Mouse (Mus musculus) liver, postnatal 0 days (tissue): ENCODE results near the gene Fam206a. TPM values are rescaled to one million over a fixed set of nuclear protein-coding genes. Genes with fewer than 3 reads are reported as not detected.

Experiments
- ATAC-seq: fragments of 200-750 bp; cut with Nextera tagmentation; 2 replicates; pipeline ENCODE4 v1.8.0; 2017; ENCODE audit warnings: mild to moderate bottlenecking, moderate library complexity
- DNase-seq: peaks from one replicate; pipeline ENCODE4 v3.0.0-alpha.2; 2016
- H3K27ac ChIP-seq: fragments of 300-500 bp; sonication (generic); 2 replicates; pipeline ENCODE4 v1.5.1; 2014; ENCODE audit warnings: antibody characterized with exemption, moderate library complexity, mild to moderate bottlenecking, low read depth
- H3K27me3 ChIP-seq: fragments of 300-500 bp; sonication (generic); 2 replicates; pipeline ENCODE4 v1.6.1; 2014; ENCODE audit warnings: low read length, control low read depth, mixed read lengths; ENCODE audit not compliant: insufficient read depth
- H3K36me3 ChIP-seq: fragments of 300-500 bp; sonication (generic); replicated peaks from 2 replicates; pipeline ENCODE4 v1.6.1; 2014; ENCODE audit warnings: mild to moderate bottlenecking, control low read depth, low read length, moderate library complexity, mixed read lengths; ENCODE audit not compliant: insufficient read depth
- H3K4me1 ChIP-seq: fragments of 300-500 bp; sonication (generic); 2 replicates; pipeline ENCODE4 v1.6.1; 2014; ENCODE audit warnings: antibody characterized with exemption, mild to moderate bottlenecking, control low read depth; ENCODE audit not compliant: insufficient read depth
- H3K4me2 ChIP-seq: fragments of 300-500 bp; sonication (generic); 2 replicates; pipeline ENCODE4 v1.6.1; 2014; ENCODE audit warnings: low read depth, mild to moderate bottlenecking, low read length, moderate library complexity, mixed read lengths
- H3K4me3 ChIP-seq: fragments of 300-500 bp; sonication (generic); 2 replicates; pipeline ENCODE4 v1.5.1; 2014; ENCODE audit warnings: low read depth, low read length
- H3K9ac ChIP-seq: fragments of 300-500 bp; sonication (generic); replicated peaks from 2 replicates; pipeline ENCODE4 v1.6.1; 2014; ENCODE audit warnings: mild to moderate bottlenecking, moderate library complexity
- H3K9me3 ChIP-seq: fragments of 300-500 bp; sonication (generic); 2 replicates; pipeline ENCODE4 v1.6.1; 2016; ENCODE audit warnings: mild to moderate bottlenecking, control low read depth, low read length, mixed read lengths
- CTCF ChIP-seq: sonication (generic); IDR thresholded peaks from 2 replicates; pipeline ENCODE4 v1.5.1; 2016; ENCODE audit warnings: antibody characterized with exemption, low read depth
- EP300 ChIP-seq: IDR thresholded peaks from 2 replicates; pipeline ENCODE4 v1.6.1; 2016; ENCODE audit warnings: antibody characterized with exemption, low read depth, mild to moderate bottlenecking
- WGBS: fragments of 180-500 bp; shearing (Covaris S2); extraction: QIAGEN DNeasy Blood & Tissue Kit; methylation state at CpG from one replicate; pipeline ENCODE4 v1.1.7; 2014; ENCODE audit not compliant: insufficient replicate concordance; 5-methylcytosine and 5-hydroxymethylcytosine counted together
- polyA plus RNA-seq: library from polyadenylated mRNA; unstranded; fragments of >200 nt; fragmentation: Nextera tagmentation; extraction: Ambion mirVana; gene quantifications from 2 replicates; pipeline ENCODE4 v1.2.1, GENCODE M21; 2015

The Fam206a gene
- polyA plus RNA-seq, 1 experiment from 2014 or later = 2.2 TPM

DNA sequence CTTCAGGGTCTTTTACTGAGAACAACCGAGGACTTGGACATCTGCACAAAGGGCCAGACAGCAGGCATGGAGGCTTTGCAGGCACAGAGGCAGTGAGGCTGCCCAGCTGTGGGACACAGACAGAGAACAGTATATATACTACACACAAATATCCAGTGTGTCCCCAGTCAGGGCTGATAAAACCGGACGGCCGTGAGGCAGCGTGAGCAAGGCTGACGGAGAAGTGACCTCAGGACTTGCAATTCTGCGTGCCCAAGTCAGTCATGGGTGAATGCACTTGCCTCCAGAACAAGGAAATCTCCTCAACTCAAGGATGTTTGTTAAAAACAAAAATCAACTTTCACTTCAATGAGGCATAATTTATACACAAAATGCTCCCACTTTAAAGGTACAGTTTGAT is 29.9 kb downstream of the Fam206a start:
- no peak overlapping the region for H3K4me2 ChIP-seq
- DNase-seq = no peak
- H3K4me1 ChIP-seq = no peaks in the 10 kb centered on the region
- H3K9ac ChIP-seq = no peak overlapping the region
- H3K4me3 ChIP-seq = no peak overlapping the region
- H3K27ac ChIP-seq = no peak overlapping the region
- H3K27me3 ChIP-seq = no peaks in the 10 kb centered on the region
- no peak for ATAC-seq
- 81% methylated on average over 7 of the region's 7 CpGs for WGBS
- 0 out of 2 replicates have a peak, but pooled peaks cover 3% of the 10 kb centered on the region for H3K36me3 ChIP-seq
- TF ChIP-seq CTCF (no peak), EP300 (no peak)
- no peaks in the 10 kb centered on the region for H3K9me3 ChIP-seq

- H3K4me3 ChIP-seq = no peak overlapping the region
- no peaks in the 10 kb centered on the region for H3K27me3 ChIP-seq
- 0 out of 2 replicates have a peak, but pooled peaks cover 1% of the 10 kb centered on the region for H3K36me3 ChIP-seq
- WGBS = 76% methylated on average over 6 of the region's 6 CpGs
- TF ChIP-seq CTCF = no peak
- no peak for TF ChIP-seq EP300
- DNase-seq (no peak), ATAC-seq (no peak)
- H3K4me1 ChIP-seq = no peaks in the 10 kb centered on the region
- H3K4me2 ChIP-seq = no peak overlapping the region
- no peak overlapping the region for H3K27ac ChIP-seq
- no peak overlapping the region for H3K9ac ChIP-seq
- no peaks in the 10 kb centered on the region for H3K9me3 ChIP-seq
These were observed 35.5 kb downstream of the Fam206a start for GRCm38 (mm10) chr4:56837661-56838060.

DNA sequence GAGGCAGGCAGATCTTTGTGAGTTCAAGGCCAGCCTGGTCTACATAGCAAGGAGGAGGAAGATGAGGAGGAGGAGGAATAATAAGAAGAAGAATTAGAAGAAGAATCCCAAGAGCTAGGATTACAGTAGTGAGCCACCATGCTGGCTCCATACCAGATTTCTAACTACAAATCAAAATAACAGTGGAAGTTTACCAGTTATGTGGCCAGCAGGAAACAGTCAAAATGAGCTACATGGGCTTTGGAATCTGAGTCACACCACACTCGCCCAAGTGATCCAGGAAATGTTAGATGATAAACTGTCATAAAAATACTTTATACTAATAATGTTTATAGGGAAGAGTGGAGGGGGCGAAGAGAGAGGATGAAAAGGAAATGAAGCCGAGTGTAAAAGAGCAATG is 38.2 kb downstream of the Fam206a start:
- 80% methylated on average over 3 of the region's 3 CpGs for WGBS
- Histone ChIP-seq H3K4me3 (no peak overlapping the region), H3K27me3 (no peaks in the 10 kb centered on the region), H3K9ac (no peak overlapping the region), H3K9me3 (no peaks in the 10 kb centered on the region), H3K36me3 (0 out of 2 replicates have a peak, but pooled peaks cover 3% of the 10 kb centered on the region), H3K27ac (no peak overlapping the region), H3K4me2 (no peak overlapping the region), H3K4me1 (no peaks in the 10 kb centered on the region)
- DNase-seq = no peak
- no peak for TF ChIP-seq CTCF
- ATAC-seq = no peak

GRCm38 (mm10) chr4:56842501-56842900 is 40.4 kb downstream of the Fam206a start:
- TF ChIP-seq EP300 (no peak), CTCF (peak; percentile 16; the same call in 1 of the 2 replicates)
- Histone ChIP-seq H3K36me3 (0 out of 2 replicates have a peak, but pooled peaks cover 5% of the 10 kb centered on the region), H3K4me3 (no peak overlapping the region), H3K27ac (no peak overlapping the region), H3K4me1 (no peaks in the 10 kb centered on the region), H3K9ac (no peak overlapping the region), H3K9me3 (no peaks in the 10 kb centered on the region), H3K4me2 (no peak overlapping the region), H3K27me3 (no peaks in the 10 kb centered on the region)
- DNase-seq (no peak), ATAC-seq (no peak)
- 70% methylated on average over 7 of the region's 7 CpGs for whole genome bisulfite sequencing

DNA sequence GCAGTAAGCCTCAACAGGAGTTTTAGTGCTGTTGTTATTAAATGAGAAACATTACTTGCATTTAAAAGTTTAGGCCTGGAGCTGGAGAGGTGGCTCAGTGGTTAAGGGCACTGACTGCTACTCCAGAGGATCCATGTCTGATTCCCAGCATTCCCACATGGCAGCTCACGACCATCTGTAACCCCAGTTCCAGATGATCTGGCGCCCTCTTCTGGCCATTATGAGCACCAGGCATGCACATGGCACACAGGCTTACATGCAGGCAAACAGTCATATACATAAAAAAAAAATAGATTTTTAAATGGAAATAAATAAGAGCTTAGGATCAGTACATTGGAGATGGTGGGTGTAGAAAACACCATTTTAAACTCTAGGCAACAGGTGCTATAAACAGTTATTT is 41.8 kb downstream of the Fam206a start:
- DNase-seq (no peak), ATAC-seq (no peak)
- H3K9ac ChIP-seq = no peak overlapping the region
- H3K27ac ChIP-seq = no peak overlapping the region
- no peaks in the 10 kb centered on the region for H3K4me1 ChIP-seq
- TF ChIP-seq CTCF (peak; percentile 42), EP300 (no peak)
- no peak overlapping the region for H3K4me2 ChIP-seq
- H3K36me3 ChIP-seq = 0 out of 2 replicates have a peak, but pooled peaks cover 5% of the 10 kb centered on the region
- no peaks in the 10 kb centered on the region for H3K9me3 ChIP-seq
- H3K27me3 ChIP-seq = no peaks in the 10 kb centered on the region
- WGBS = 89% methylated on average over 2 of the region's 2 CpGs
- no peak overlapping the region for H3K4me3 ChIP-seq

DNA sequence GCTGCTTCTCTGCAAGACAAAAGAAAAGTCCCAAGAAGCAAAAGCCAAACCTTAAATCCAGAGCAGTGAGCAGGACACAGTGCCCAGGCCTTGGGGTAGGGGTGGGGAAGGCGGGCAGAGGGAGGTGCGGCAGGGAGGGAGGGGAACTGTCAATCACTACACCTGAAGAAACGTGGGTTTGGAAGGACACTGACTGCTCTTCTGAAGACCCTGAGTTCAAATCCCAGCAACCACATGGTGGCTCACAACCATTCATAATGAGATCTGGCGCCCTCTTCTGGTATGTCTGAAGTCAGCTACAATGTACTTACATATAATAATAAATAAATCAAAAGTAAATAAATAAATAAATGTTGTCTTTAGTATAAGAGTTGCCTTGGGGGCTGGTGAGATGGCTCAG is 42.8 kb downstream of the Fam206a start:
- Histone ChIP-seq H3K36me3 (0 out of 2 replicates have a peak, but pooled peaks cover 5% of the 10 kb centered on the region), H3K4me2 (no peak overlapping the region), H3K27me3 (no peaks in the 10 kb centered on the region), H3K27ac (no peak overlapping the region), H3K9ac (no peak overlapping the region), H3K9me3 (no peaks in the 10 kb centered on the region), H3K4me1 (no peaks in the 10 kb centered on the region), H3K4me3 (no peak overlapping the region)
- ATAC-seq (no peak), DNase-seq (no peak)
- TF ChIP-seq CTCF (0 out of 2 replicates have a peak, but pooled peaks have one; percentile 13), EP300 (no peak)
- WGBS = 86% methylated on average over 4 of the region's 4 CpGs
